Mouse (Mus musculus) midbrain, embryonic 14.5 days (tissue): ENCODE data around the gene Fgf11. TPM values are rescaled to one million over a fixed set of nuclear protein-coding genes. Genes with fewer than 3 reads are reported as not detected.

Experiments
- ATAC-seq: fragments of 200-750 bp; cut with Nextera tagmentation; 2 replicates; pipeline ENCODE4 v1.8.0; 2017; ENCODE audit warnings: moderate number of reproducible peaks, moderate library complexity; ENCODE audit not compliant: low FRiP score, low TSS enrichment
- DNase-seq: peaks from one replicate; pipeline ENCODE4 v3.0.0-alpha.2; 2015
- H3K27ac ChIP-seq: fragments of 300-500 bp; sonication (generic); replicated peaks from 2 replicates; pipeline ENCODE4 v1.5.1; 2014; ENCODE audit warnings: mild to moderate bottlenecking, low read depth, low read length, moderate library complexity
- H3K27me3 ChIP-seq: fragments of 300-500 bp; sonication (generic); 2 replicates; pipeline ENCODE4 v1.6.1; 2014; ENCODE audit warnings: low read length, control low read depth, mixed read lengths; ENCODE audit not compliant: control insufficient read depth, insufficient read depth
- H3K36me3 ChIP-seq: fragments of 300-500 bp; sonication (generic); 2 replicates; pipeline ENCODE4 v1.6.1; 2014; ENCODE audit warnings: low read length, control low read depth; ENCODE audit not compliant: control insufficient read depth, insufficient read depth
- H3K4me1 ChIP-seq: fragments of 300-500 bp; sonication (generic); 2 replicates; pipeline ENCODE4 v1.6.1; 2014; ENCODE audit warnings: mild to moderate bottlenecking, antibody characterized with exemption, low read length, control low read depth; ENCODE audit not compliant: control insufficient read depth, insufficient read depth
- H3K4me2 ChIP-seq: fragments of 300-500 bp; sonication (generic); 2 replicates; pipeline ENCODE4 v1.6.1; 2014; ENCODE audit warnings: mild to moderate bottlenecking, low read length, moderate library complexity
- H3K4me3 ChIP-seq: fragments of 300-500 bp; sonication (generic); replicated peaks from 2 replicates; pipeline ENCODE4 v1.5.1; 2014; ENCODE audit warnings: low read depth, low read length
- H3K9ac ChIP-seq: fragments of 300-500 bp; sonication (generic); replicated peaks from 2 replicates; pipeline ENCODE4 v1.6.1; 2014; ENCODE audit warnings: mild to moderate bottlenecking, low read length, moderate library complexity
- H3K9me3 ChIP-seq: fragments of 300-500 bp; sonication (generic); 2 replicates; pipeline ENCODE4 v1.6.1; 2016; ENCODE audit warnings: low read length, control low read depth, mixed read lengths; ENCODE audit not compliant: control insufficient read depth
- WGBS: fragments of 180-500 bp; shearing (Covaris S2); extraction: QIAGEN DNeasy Blood & Tissue Kit; methylation state at CpG from one replicate; pipeline ENCODE4 v1.1.7; 2014; 5-methylcytosine and 5-hydroxymethylcytosine counted together
- polyA plus RNA-seq: library from polyadenylated mRNA; unstranded; fragments of >200 nt; fragmentation: Nextera tagmentation; extraction: Ambion mirVana; gene quantifications from 2 replicates; pipeline ENCODE4 v1.2.1, GENCODE M21; 2014

The Fgf11 gene
- polyA plus RNA-seq, 1 experiment from 2014 or later, result 3.2 TPM

- under 1% methylated on average over 34 of the region's 34 CpGs for WGBS
- peaks cover 8% of the 10 kb centered on the region for H3K36me3 ChIP-seq
These were observed 36.5 kb upstream of the Fgf11 start, which contains the start of gene Tmem256 for GRCm38 (mm10) chr11:69837952-69838713. Tmem256 (plus strand) TSS chr11:69838514.

DNA sequence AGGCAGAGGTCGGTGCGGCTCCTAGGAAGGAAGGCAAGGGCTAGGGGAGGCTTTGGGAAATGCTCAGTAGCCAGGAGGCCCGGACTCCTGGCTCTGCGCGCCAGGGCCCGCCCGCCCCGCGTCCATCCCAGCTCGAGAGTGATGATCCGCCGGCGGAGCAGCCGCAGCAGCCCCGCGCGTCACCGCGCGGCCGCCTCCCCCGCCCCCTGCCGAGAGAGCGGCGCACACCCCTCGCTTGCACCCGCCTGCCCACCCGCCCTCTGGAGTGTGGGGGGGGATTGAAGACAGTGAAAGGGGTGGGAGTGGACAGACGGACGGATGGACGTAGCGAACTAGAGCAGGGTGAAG is 35.9 kb upstream of the Fgf11 start, which contains the start of gene Nlgn2:
Gene Nlgn2 (minus strand): TSS at position 181 of the 348 bp plus-strand sequence.
- Histone ChIP-seq H3K4me3 (peak within 1 kb of the TSS; percentile 94), H3K36me3 (peaks cover 14% of the 10 kb centered on the region), H3K4me2 (peak within 1 kb of the TSS; percentile 99), H3K4me1 (peaks cover 34% of the 10 kb centered on the region), H3K9me3 (no peaks in the 10 kb centered on the region), H3K9ac (peak within 1 kb of the TSS; percentile 95), H3K27me3 (no peaks in the 10 kb centered on the region), H3K27ac (peak within 1 kb of the TSS; percentile 96)
- 0% methylated on average over 32 of the region's 32 CpGs for WGBS
- ATAC-seq, result peak; percentile 79; the same call in 1 of the 2 replicates
- DNase-seq, result peak; percentile 93

More at GRCm38 (mm10) chr11:69837952-69838713, 36.5 kb upstream of the Fgf11 start, which contains the start of gene Tmem256:
- H3K9me3 ChIP-seq, result no peaks in the 10 kb centered on the region
- peak within 1 kb of the TSS; percentile 94 for H3K4me3 ChIP-seq
- DNase-seq (peak; percentile 98), ATAC-seq (peak; percentile 87)
- H3K4me2 ChIP-seq, result peak within 1 kb of the TSS; percentile 99
- no peaks in the 10 kb centered on the region for H3K27me3 ChIP-seq
- peaks cover 34% of the 10 kb centered on the region for H3K4me1 ChIP-seq
- peak within 1 kb of the TSS; percentile 96 for H3K27ac ChIP-seq
- H3K9ac ChIP-seq, result peak within 1 kb of the TSS; percentile 95

DNA sequence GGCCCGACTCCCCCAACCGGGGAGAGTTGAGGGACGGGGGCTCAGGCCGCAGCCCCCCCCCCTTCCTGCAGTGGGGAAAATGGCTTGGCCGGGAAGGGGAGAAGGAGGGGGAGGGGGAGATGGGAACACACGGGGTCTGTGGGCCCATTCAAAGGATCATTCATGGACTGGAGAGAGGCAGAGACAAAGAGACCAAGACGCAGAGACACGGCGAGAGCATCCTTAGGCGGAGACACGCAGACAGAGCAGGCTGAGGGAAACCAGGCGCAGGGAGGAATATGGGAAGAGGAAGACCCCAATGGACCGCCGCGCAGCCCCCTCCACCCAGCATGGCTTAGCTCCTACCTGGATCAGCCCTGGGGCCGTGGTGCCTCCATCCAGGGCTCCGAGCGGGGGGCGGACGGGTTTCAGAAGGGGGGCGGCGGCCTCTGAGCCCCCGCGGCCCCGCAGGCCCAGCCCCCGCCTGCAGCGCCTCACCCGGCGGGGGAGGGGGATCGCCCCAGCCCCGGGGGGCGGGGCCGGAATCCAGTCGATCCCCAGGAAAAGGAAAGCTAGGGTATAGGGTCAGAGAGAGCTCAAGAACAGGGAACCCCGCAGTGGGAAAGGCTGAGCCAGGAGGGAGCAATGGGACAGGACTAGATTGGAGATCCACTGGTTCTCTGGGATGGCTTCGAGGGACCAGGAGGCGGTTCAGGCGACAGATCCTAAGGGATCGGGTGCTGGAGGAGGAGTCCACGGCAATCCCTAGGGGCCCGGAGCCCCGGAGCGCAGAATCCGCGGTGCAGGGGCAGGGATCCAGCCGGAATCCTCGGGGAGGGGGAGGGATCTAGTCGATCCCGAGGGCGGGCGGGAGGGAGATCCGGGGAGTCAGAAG is 35.3 kb upstream of the Fgf11 start:
- under 1% methylated on average over 52 of the region's 52 CpGs for WGBS
- peaks cover 34% of the 10 kb centered on the region for H3K4me1 ChIP-seq
- ATAC-seq, result peak; percentile 6; the same call in 1 of the 2 replicates

GRCm38 (mm10) chr11:69835966-69836335 is 34.3 kb upstream of the Fgf11 start:
- peaks cover 34% of the 10 kb centered on the region for H3K4me1 ChIP-seq
- H3K27ac ChIP-seq, result peak overlapping the region; percentile 96
- peaks cover 29% of the 10 kb centered on the region for H3K36me3 ChIP-seq
- WGBS, result 2% methylated on average over 4 of the region's 4 CpGs
- H3K4me3 ChIP-seq, result peak overlapping the region; percentile 94
- ATAC-seq (no peak), DNase-seq (peak; percentile 29)
- H3K27me3 ChIP-seq, result no peaks in the 10 kb centered on the region
- peak overlapping the region; percentile 99 for H3K4me2 ChIP-seq
- H3K9ac ChIP-seq, result peak overlapping the region; percentile 95
- H3K9me3 ChIP-seq, result no peaks in the 10 kb centered on the region

More for the DNA sequence above, 35.3 kb upstream of the Fgf11 start:
- peaks cover 20% of the 10 kb centered on the region for H3K36me3 ChIP-seq
- peak overlapping the region; percentile 94 for H3K4me3 ChIP-seq
- peak overlapping the region; percentile 95 for H3K9ac ChIP-seq
- peak; percentile 72 for DNase-seq
- H3K4me2 ChIP-seq, result peak overlapping the region; percentile 99
- no peaks in the 10 kb centered on the region for H3K9me3 ChIP-seq
- H3K27me3 ChIP-seq, result no peaks in the 10 kb centered on the region
- H3K27ac ChIP-seq, result peak overlapping the region; percentile 96

DNA sequence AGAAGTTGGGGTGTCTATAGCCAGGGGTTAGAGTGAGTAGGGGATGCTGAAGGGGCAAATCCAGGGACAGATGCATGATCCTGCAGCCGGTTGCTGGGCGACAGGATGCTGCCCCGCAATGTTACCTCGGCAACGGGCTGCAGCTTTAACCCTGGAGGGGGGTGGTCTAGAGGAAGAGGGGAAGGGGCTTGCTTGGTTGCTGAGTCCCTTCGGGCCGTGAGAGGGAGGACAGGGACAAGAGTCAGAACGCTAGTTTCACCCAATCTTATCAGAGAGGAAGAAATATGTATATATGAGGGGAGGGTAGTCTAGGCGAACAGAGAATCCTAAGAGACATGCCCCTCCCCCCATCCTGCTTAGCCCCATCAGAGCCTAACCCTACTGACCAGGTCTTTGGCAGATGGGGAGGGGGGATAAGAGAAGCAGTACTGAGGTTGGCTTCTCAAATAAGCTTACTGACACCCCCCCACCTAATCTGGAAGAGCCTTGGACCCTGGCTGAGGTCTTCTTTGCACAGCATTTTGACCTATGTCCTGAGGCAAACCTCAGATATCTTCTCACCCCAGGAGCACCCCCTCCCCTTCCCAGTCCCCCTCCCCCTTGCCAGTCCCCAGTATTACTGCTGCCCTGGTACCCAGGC is 33.8 kb upstream of the Fgf11 start:
- no peak for ATAC-seq
- under 1% methylated on average over 9 of the region's 9 CpGs for WGBS
- peaks cover 34% of the 10 kb centered on the region for H3K4me1 ChIP-seq

GRCm38 (mm10) chr11:69834001-69834549 is 32.4 kb upstream of the Fgf11 start:
- H3K36me3 ChIP-seq, result peaks cover 41% of the 10 kb centered on the region
- peak overlapping the region; percentile 99 for H3K4me2 ChIP-seq
- peak overlapping the region; percentile 95 for H3K9ac ChIP-seq
- H3K4me1 ChIP-seq, result peaks cover 30% of the 10 kb centered on the region
- H3K4me3 ChIP-seq, result peak overlapping the region; percentile 94
- H3K27ac ChIP-seq, result peak overlapping the region; percentile 96
- no peaks in the 10 kb centered on the region for H3K9me3 ChIP-seq
- 5% methylated on average over 47 of the region's 48 CpGs for WGBS
- no peaks in the 10 kb centered on the region for H3K27me3 ChIP-seq
- ATAC-seq (no peak), DNase-seq (peak; percentile 71)

More for the DNA sequence above, 33.8 kb upstream of the Fgf11 start:
- peak overlapping the region; percentile 95 for H3K9ac ChIP-seq
- peak; percentile 64 for DNase-seq
- peak overlapping the region; percentile 94 for H3K4me3 ChIP-seq
- no peaks in the 10 kb centered on the region for H3K27me3 ChIP-seq
- H3K4me2 ChIP-seq, result peak overlapping the region; percentile 99
- H3K27ac ChIP-seq, result peak overlapping the region; percentile 96
- H3K36me3 ChIP-seq, result peaks cover 34% of the 10 kb centered on the region
- H3K9me3 ChIP-seq, result no peaks in the 10 kb centered on the region

GRCm38 (mm10) chr11:69833554-69833953 is 31.9 kb upstream of the Fgf11 start:
- peak overlapping the region; percentile 96 for H3K27ac ChIP-seq

DNA sequence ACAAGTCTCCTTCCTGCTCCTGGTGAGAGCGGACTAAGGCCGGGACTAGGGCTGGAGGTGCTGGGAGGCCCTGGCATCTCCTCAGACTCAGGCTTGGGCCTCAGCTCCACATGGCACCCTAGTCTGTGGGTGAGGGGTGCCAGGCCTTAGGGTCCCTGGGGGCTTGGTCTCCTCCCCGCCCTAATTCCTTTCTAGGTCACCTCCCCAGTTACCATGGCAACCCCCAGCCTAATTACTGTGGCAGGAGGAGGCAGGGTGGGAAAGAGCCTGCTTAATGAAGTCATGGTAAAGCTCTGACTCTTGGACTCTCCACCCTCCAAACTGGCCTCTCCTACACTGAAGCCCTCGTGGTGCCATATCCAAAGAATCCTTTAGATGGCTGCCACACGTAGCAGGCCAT is 27.2 kb upstream of the Fgf11 start:
- DNase-seq, result no peak
- 55% methylated on average over 5 of the region's 5 CpGs for WGBS
- ATAC-seq, result no peak
- H3K27me3 ChIP-seq, result no peaks in the 10 kb centered on the region
- peaks cover 87% of the 10 kb centered on the region for H3K36me3 ChIP-seq
- H3K4me3 ChIP-seq, result no peak overlapping the region
- H3K9ac ChIP-seq, result no peak overlapping the region
- H3K27ac ChIP-seq, result no peak overlapping the region
- H3K4me2 ChIP-seq, result no peak overlapping the region
- peaks cover 4% of the 10 kb centered on the region for H3K4me1 ChIP-seq
- H3K9me3 ChIP-seq, result no peaks in the 10 kb centered on the region

More at GRCm38 (mm10) chr11:69833554-69833953, 31.9 kb upstream of the Fgf11 start:
- no peaks in the 10 kb centered on the region for H3K9me3 ChIP-seq
- peak overlapping the region; percentile 94 for H3K4me3 ChIP-seq
- no peaks in the 10 kb centered on the region for H3K27me3 ChIP-seq
- H3K36me3 ChIP-seq, result peaks cover 41% of the 10 kb centered on the region
- 63% methylated on average over 8 of the region's 8 CpGs for whole genome bisulfite sequencing
- H3K4me2 ChIP-seq, result peak overlapping the region; percentile 99
- ATAC-seq (no peak), DNase-seq (no peak)
- peak overlapping the region; percentile 95 for H3K9ac ChIP-seq
- H3K4me1 ChIP-seq, result peaks cover 27% of the 10 kb centered on the region
